Mouse (Mus musculus) bone marrow, adult 2 months (tissue): ENCODE measurements at regions not wholly inside any gene's neighbourhood (a gene's known extent, or its start where the extent isn't known, plus 50 kb on each side); places are given as distances from the start of the nearest gene placed in this dataset.

Experiments used
- CTCF ChIP-seq: fragments of 200-500 bp; IDR thresholded peaks from 2 replicates; pipeline ENCODE4 v1.5.1; 2011; ENCODE audit warnings: low read length, control low read depth; ENCODE audit not compliant: control insufficient read depth, insufficient read depth
- POLR2A ChIP-seq: fragments of 200-500 bp; IDR thresholded peaks from 2 replicates; pipeline ENCODE4 v1.6.1; 2011; ENCODE audit warnings: low read depth, mild to moderate bottlenecking, control low read depth, low read length, borderline replicate concordance; ENCODE audit not compliant: control insufficient read depth

DNA sequence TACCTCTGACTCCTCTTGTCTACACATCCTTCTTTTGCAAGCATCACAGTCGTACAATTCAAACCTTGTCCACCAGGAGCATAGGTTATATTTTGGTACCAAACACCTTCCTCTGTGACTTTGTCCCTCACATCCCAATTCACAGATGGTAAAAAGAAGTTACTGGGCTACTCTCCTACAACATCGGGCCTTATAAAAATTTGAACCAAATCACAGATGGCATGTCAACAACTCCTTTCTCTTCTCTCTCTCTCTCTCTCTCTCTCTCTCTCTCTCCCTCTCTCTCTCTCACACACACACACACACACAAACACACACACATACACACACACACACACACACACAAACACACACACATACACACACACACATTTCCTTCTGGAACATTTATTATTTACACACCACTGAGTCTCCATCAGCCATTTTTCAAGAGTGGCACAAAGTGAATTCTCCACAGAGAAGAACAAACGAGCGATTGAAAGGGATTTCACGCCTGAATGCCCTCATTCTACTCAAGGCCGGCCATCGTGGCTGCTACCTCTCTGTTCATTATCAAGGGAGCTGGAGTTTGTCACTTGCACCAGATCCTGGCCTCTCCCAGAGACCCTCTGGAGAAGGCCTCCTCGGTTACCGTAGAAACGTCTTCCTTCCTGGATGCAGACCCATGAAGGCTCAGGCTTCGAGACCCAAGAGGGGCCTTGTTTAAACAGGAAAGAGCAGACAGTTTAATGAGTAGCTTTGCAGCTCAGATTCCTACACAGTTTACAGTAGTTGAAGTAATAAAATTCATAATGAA lies 314.7 kb upstream of the Gm12728 start:
- TF ChIP-seq CTCF (no peak), POLR2A (no peak)
